Mouse (Mus musculus) forebrain, embryonic 11.5 days (tissue): Measurements from ENCODE around the gene Plpp7. TPM values are rescaled to one million over a fixed set of nuclear protein-coding genes. Genes with fewer than 3 reads are reported as not detected.

Experiments
- ATAC-seq: fragments of 200-750 bp; cut with Nextera tagmentation; replicated peaks from 2 replicates; pipeline ENCODE4 v1.8.0; 2017; ENCODE audit warnings: moderate TSS enrichment; ENCODE audit not compliant: low FRiP score
- DNase-seq: peaks from one replicate; pipeline ENCODE4 v3.0.0-alpha.2; 2017; ENCODE audit warnings: low spot score
- H3K27ac ChIP-seq: fragments of 300-500 bp; sonication (generic); 2 replicates; pipeline ENCODE4 v1.5.1; 2014; ENCODE audit warnings: low read depth, low read length
- H3K27me3 ChIP-seq: fragments of 300-500 bp; sonication (generic); 2 replicates; pipeline ENCODE4 v1.6.1; 2014; ENCODE audit warnings: mild to moderate bottlenecking, low read length, mixed read lengths; ENCODE audit not compliant: control insufficient read depth, insufficient read depth
- H3K36me3 ChIP-seq: fragments of 300-500 bp; sonication (generic); 2 replicates; pipeline ENCODE4 v1.6.1; 2014; ENCODE audit warnings: mild to moderate bottlenecking, low read length, moderate library complexity, mixed read lengths; ENCODE audit not compliant: control insufficient read depth, insufficient read depth
- H3K4me1 ChIP-seq: fragments of 300-500 bp; sonication (generic); replicated peaks from 2 replicates; pipeline ENCODE4 v1.6.1; 2014; ENCODE audit warnings: low read length, mixed read lengths; ENCODE audit not compliant: control insufficient read depth, insufficient read depth
- H3K4me2 ChIP-seq: fragments of 300-500 bp; sonication (generic); 2 replicates; pipeline ENCODE4 v1.6.1; 2014; ENCODE audit warnings: low read depth, mild to moderate bottlenecking, low read length, moderate library complexity, mixed read lengths; ENCODE audit not compliant: severe bottlenecking
- H3K4me3 ChIP-seq: fragments of 300-500 bp; sonication (generic); 2 replicates; pipeline ENCODE4 v1.5.1; 2014; ENCODE audit warnings: low read depth, low read length
- H3K9ac ChIP-seq: fragments of 300-500 bp; sonication (generic); 2 replicates; pipeline ENCODE4 v1.6.1; 2014; ENCODE audit warnings: low read length
- H3K9me3 ChIP-seq: fragments of 300-500 bp; sonication (generic); 2 replicates; pipeline ENCODE4 v1.6.1; 2016; ENCODE audit warnings: low read length, mixed read lengths; ENCODE audit not compliant: control insufficient read depth
- WGBS: fragments of 180-500 bp; shearing (Covaris S2); extraction: QIAGEN DNeasy Blood & Tissue Kit; methylation state at CpG from one replicate; pipeline ENCODE4 v1.1.7; 2014; 5-methylcytosine and 5-hydroxymethylcytosine counted together
- polyA plus RNA-seq: library from polyadenylated mRNA; unstranded; fragments of >200 nt; fragmentation: Nextera tagmentation; extraction: Ambion mirVana; gene quantifications from 2 replicates; pipeline ENCODE4 v1.2.1, GENCODE M21; 2014

Gene Plpp7
- polyA plus RNA-seq, 1 experiment from 2014 or later, result 5.7 TPM

- peaks cover 13% of the 10 kb centered on the region for H3K27me3 ChIP-seq
- 90% methylated on average over 10 of the region's 10 CpGs for WGBS
- H3K4me1 ChIP-seq, result no peaks in the 10 kb centered on the region
- DNase-seq (no peak), ATAC-seq (no peak)
- no peak overlapping the region for H3K27ac ChIP-seq
- H3K9ac ChIP-seq, result no peak overlapping the region
- H3K4me2 ChIP-seq, result no peak overlapping the region
- no peaks in the 10 kb centered on the region for H3K9me3 ChIP-seq
- H3K36me3 ChIP-seq, result no peaks in the 10 kb centered on the region
- no peak overlapping the region for H3K4me3 ChIP-seq
Observed at GRCm38 (mm10) chr2:32077744-32078143, 17.6 kb upstream of the Plpp7 start.

GRCm38 (mm10) chr2:32078522-32078921 is 16.8 kb upstream of the Plpp7 start:
- Histone ChIP-seq H3K27ac (no peak overlapping the region), H3K9me3 (no peaks in the 10 kb centered on the region), H3K4me1 (peaks cover 6% of the 10 kb centered on the region; the same call in 1 of the 2 replicates), H3K36me3 (no peaks in the 10 kb centered on the region), H3K9ac (no peak overlapping the region), H3K4me2 (no peak overlapping the region), H3K27me3 (peaks cover 21% of the 10 kb centered on the region), H3K4me3 (no peak overlapping the region)
- 62% methylated on average over 8 of the region's 8 CpGs for WGBS
- DNase-seq, result no peak
- no peak for ATAC-seq

GRCm38 (mm10) chr2:32079191-32079725 is 16.1 kb upstream of the Plpp7 start:
- Histone ChIP-seq H3K9me3 (no peaks in the 10 kb centered on the region), H3K27ac (no peak overlapping the region), H3K4me1 (peaks cover 13% of the 10 kb centered on the region), H3K9ac (no peak overlapping the region), H3K4me2 (no peak overlapping the region), H3K27me3 (peaks cover 28% of the 10 kb centered on the region), H3K4me3 (no peak overlapping the region), H3K36me3 (no peaks in the 10 kb centered on the region)
- DNase-seq, result no peak
- 93% methylated on average over 14 of the region's 14 CpGs for WGBS
- no peak for ATAC-seq

GRCm38 (mm10) chr2:32080681-32081080 is 14.6 kb upstream of the Plpp7 start:
- no peak overlapping the region for H3K9ac ChIP-seq
- DNase-seq (no peak), ATAC-seq (no peak)
- no peak overlapping the region for H3K27ac ChIP-seq
- peaks cover 16% of the 10 kb centered on the region for H3K4me1 ChIP-seq
- peaks cover 41% of the 10 kb centered on the region for H3K27me3 ChIP-seq
- no peak overlapping the region for H3K4me2 ChIP-seq
- no peak overlapping the region for H3K4me3 ChIP-seq
- no peaks in the 10 kb centered on the region for H3K36me3 ChIP-seq
- 94% methylated on average over 3 of the region's 3 CpGs for WGBS
- no peaks in the 10 kb centered on the region for H3K9me3 ChIP-seq

GRCm38 (mm10) chr2:32081296-32081929 is 13.9 kb upstream of the Plpp7 start:
- H3K27ac ChIP-seq, result no peak overlapping the region
- ATAC-seq (no peak), DNase-seq (no peak)
- H3K9me3 ChIP-seq, result no peaks in the 10 kb centered on the region
- H3K9ac ChIP-seq, result no peak overlapping the region
- 83% methylated on average over 14 of the region's 14 CpGs for WGBS
- H3K4me2 ChIP-seq, result no peak overlapping the region
- peaks cover 16% of the 10 kb centered on the region for H3K4me1 ChIP-seq
- H3K27me3 ChIP-seq, result peaks cover 44% of the 10 kb centered on the region
- H3K4me3 ChIP-seq, result no peak overlapping the region
- no peaks in the 10 kb centered on the region for H3K36me3 ChIP-seq

- no peak for ATAC-seq
- peaks cover 16% of the 10 kb centered on the region for H3K4me1 ChIP-seq
- no peak for DNase-seq
- peaks cover 49% of the 10 kb centered on the region for H3K27me3 ChIP-seq
- H3K36me3 ChIP-seq, result no peaks in the 10 kb centered on the region
- H3K4me3 ChIP-seq, result peak overlapping the region; percentile 16; the same call in 1 of the 2 replicates
- H3K9ac ChIP-seq, result no peak overlapping the region
- WGBS, result 51% methylated on average over 2 of the region's 2 CpGs
- H3K4me2 ChIP-seq, result peak overlapping the region; percentile 99; the same call in 1 of the 2 replicates
- H3K27ac ChIP-seq, result no peak overlapping the region
- H3K9me3 ChIP-seq, result no peaks in the 10 kb centered on the region
Observed at GRCm38 (mm10) chr2:32082229-32082628, 13.1 kb upstream of the Plpp7 start.

GRCm38 (mm10) chr2:32083159-32084011 is 11.9 kb upstream of the Plpp7 start:
- ATAC-seq, result no peak; the same call in 1 of the 2 replicates
- Histone ChIP-seq H3K27ac (no peak overlapping the region), H3K27me3 (peaks cover 55% of the 10 kb centered on the region), H3K4me3 (peak overlapping the region; percentile 56), H3K4me1 (peaks cover 19% of the 10 kb centered on the region), H3K9me3 (no peaks in the 10 kb centered on the region), H3K36me3 (no peaks in the 10 kb centered on the region), H3K9ac (peak overlapping the region; percentile 20), H3K4me2 (peak overlapping the region; percentile 99)
- DNase-seq, result peak; percentile 71
- under 1% methylated on average over 91 of the region's 91 CpGs for WGBS

GRCm38 (mm10) chr2:32084111-32084871 is 11.0 kb upstream of the Plpp7 start, which contains the start of gene Fam78a:
Gene Fam78a, minus strand, starts transcription at chr2:32084857.
- peaks cover 63% of the 10 kb centered on the region for H3K27me3 ChIP-seq
- DNase-seq, result peak; percentile 69
- no peaks in the 10 kb centered on the region for H3K9me3 ChIP-seq

More at GRCm38 (mm10) chr2:32084111-32084871, 11.0 kb upstream of the Plpp7 start, which contains the start of gene Fam78a:
- Histone ChIP-seq H3K4me1 (peaks cover 22% of the 10 kb centered on the region), H3K4me3 (peak within 1 kb of the TSS; percentile 56), H3K27ac (no peak within 1 kb of the TSS), H3K4me2 (peak within 1 kb of the TSS; percentile 99), H3K9ac (peak within 1 kb of the TSS; percentile 48), H3K36me3 (no peaks in the 10 kb centered on the region)
- peak; percentile 71 for ATAC-seq
- under 1% methylated on average over 68 of the region's 68 CpGs for WGBS
